Mouse (Mus musculus): ENCODE data around the gene Cdc123. TPM values are rescaled to one million over a fixed set of nuclear protein-coding genes. Genes with fewer than 3 reads are reported as not detected.

Cdc123 gene
- polyA plus RNA-seq (2014; fragmentation: Nextera tagmentation; extraction: Ambion mirVana) = 278 and 298 TPM in 2 replicates

DNA sequence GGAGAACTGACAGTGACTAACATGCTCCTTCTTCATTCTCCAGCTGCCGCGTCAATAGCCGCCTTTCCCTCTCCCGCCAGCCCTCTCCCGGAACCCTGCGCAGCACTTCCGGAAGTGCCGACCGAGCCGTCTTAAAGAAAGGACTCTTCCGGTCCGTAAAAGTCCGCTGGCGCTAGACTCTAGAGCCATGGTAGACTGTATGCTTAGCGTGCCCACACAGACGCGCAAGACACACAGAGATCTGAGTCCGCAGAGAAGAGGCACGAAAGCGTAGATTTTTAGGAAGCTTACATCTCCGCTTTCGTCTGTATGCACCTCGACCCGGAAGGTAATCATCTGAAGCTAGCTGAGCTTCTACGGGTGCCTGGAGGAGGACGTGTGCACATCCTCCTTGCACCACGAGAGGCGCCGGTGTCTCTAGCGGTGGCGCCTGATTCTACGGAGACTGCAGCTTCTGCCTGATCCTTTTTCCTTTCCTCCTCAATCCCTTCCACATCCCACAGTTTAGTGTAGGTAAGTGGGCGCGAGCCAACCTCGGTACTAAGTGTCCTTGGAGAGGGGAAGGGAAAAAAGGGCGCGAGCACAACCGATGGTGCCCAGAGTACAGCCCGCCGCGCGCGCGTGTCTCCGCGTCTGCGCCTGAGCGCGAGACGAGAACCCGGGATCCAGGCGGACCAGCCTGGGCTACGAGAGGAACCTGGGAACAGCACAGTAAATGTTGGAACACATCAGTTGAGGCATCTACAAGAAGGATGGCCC lies at the start of gene Cdc123, which contains the start of gene Nudt5:
TSS of gene Cdc123 (minus strand) at position 292 of the 759 bp plus-strand sequence.
TSS of gene Nudt5 (plus strand) at position 147 of the 759 bp plus-strand sequence.
- Histone ChIP-seq H3K36me3 (ENCODE audit: control insufficient read depth, insufficient read depth, low read length) (peaks cover 20% of the 10 kb centered on the region), H3K9me3 (ENCODE audit: control insufficient read depth, low read length) (no peaks in the 10 kb centered on the region), H3K27me3 (replicated peaks; ENCODE audit: control insufficient read depth, insufficient read depth, low read length) (no peaks in the 10 kb centered on the region), H3K4me3 (ENCODE audit: low read depth, low read length) (peak within 1 kb of the TSS; percentile 72), H3K27ac (ENCODE audit: low read depth, low read length) (peak within 1 kb of the TSS; percentile 70), H3K4me2 (peak within 1 kb of the TSS; percentile 82), H3K4me1 (replicated peaks; ENCODE audit: control insufficient read depth, insufficient read depth, low read length) (peaks cover 8% of the 10 kb centered on the region), H3K9ac (ENCODE audit: low read depth, low read length) (peak within 1 kb of the TSS; percentile 78)
- ATAC-seq (replicated peaks; ENCODE audit: low FRiP score) (peak; percentile 93), DNase-seq (ENCODE audit: low spot score) (peak; percentile 88)
- WGBS = under 1% methylated on average over 53 of the region's 53 CpGs

DNA sequence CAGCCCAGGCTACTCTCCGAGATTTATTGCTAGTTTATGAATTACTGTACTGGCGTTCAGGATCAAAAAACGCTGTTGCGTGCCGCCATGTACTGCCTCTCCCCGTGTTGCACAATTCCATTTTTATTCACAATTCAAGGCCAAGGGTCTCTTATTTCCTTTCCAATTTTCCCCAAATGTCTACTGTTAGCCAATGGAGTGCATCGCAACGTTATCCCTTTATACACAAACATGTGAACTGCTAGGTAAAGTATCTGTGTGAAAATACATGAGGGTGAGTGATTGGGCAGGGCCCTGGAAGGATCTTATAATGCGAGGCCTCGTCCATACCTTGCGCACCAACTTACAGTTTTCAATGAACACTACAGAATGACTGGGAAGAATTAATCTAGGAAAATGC lies 49.3 kb upstream of the Cdc123 start:
- 44% methylated on average over 11 of the region's 11 CpGs for WGBS
- ATAC-seq (replicated peaks; ENCODE audit: low FRiP score) (no peak), DNase-seq (ENCODE audit: low spot score) (peak; percentile 33)
- Histone ChIP-seq H3K27me3 (replicated peaks; ENCODE audit: control insufficient read depth, insufficient read depth, low read length) (no peaks in the 10 kb centered on the region), H3K27ac (ENCODE audit: low read depth, low read length) (peak overlapping the region; percentile 43), H3K9ac (ENCODE audit: low read depth, low read length) (peak overlapping the region; percentile 96), H3K9me3 (ENCODE audit: control insufficient read depth, low read length) (no peaks in the 10 kb centered on the region), H3K4me1 (replicated peaks; ENCODE audit: control insufficient read depth, insufficient read depth, low read length) (peaks cover 12% of the 10 kb centered on the region), H3K36me3 (ENCODE audit: control insufficient read depth, insufficient read depth, low read length) (peaks cover 5% of the 10 kb centered on the region; the same call in 1 of the 2 replicates), H3K4me3 (ENCODE audit: low read depth, low read length) (peak overlapping the region; percentile 91), H3K4me2 (peak overlapping the region; percentile 84)

DNA sequence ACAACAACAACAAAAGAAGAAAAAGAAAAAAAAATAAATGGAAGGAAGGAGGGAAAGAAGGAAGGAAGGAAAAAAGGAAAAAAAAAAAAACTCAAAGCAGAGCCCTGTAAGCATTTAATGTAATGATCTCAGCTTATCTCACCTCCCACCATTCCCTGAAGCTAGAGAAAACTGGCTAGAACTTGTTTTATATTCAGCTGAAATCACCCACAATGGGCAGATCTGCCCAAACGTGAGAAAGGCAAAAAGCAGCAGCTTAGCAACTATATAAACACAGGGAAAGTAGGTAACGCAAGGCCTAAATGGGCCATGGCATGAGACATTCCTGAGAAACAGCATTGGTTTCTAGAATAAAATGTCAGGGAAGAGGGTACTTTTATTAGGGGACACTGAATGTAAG lies 44.4 kb upstream of the Cdc123 start:
- Histone ChIP-seq H3K4me3 (ENCODE audit: low read depth, low read length) (no peak overlapping the region), H3K9ac (ENCODE audit: low read depth, low read length) (no peak overlapping the region), H3K4me2 (no peak overlapping the region), H3K36me3 (ENCODE audit: control insufficient read depth, insufficient read depth, low read length) (peaks cover 24% of the 10 kb centered on the region), H3K9me3 (ENCODE audit: control insufficient read depth, low read length) (no peaks in the 10 kb centered on the region), H3K27ac (ENCODE audit: low read depth, low read length) (no peak overlapping the region), H3K4me1 (replicated peaks; ENCODE audit: control insufficient read depth, insufficient read depth, low read length) (peaks cover 13% of the 10 kb centered on the region), H3K27me3 (replicated peaks; ENCODE audit: control insufficient read depth, insufficient read depth, low read length) (no peaks in the 10 kb centered on the region)
- DNase-seq (ENCODE audit: low spot score) = no peak
- WGBS = 71% methylated on average over 2 of the region's 2 CpGs
- ATAC-seq (replicated peaks; ENCODE audit: low FRiP score) = no peak

DNA sequence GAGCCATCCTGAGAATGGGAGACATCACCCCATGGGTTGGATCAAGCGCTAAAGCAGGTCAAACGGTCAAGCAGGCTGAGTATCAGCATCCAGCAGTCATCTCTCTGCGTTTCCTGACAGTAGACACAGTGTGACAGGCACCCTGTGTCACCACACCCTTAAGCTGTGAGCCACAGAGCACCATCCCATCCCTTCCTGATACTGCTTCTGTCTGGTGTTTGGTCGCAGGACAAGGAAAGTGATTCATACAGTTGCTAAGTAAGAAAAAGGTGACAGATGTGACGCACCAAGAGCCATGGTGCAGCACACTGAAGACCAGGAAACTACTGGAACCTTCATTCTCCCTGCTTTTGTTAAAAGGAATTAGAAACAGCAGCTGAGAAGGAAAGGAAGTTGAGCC lies 43.9 kb upstream of the Cdc123 start:
- DNase-seq (ENCODE audit: low spot score) = no peak
- peaks cover 24% of the 10 kb centered on the region for H3K36me3 ChIP-seq (ENCODE audit: control insufficient read depth, insufficient read depth, low read length)

GRCm38 (mm10) chr2:5877446-5877845 lies 32.5 kb upstream of the Cdc123 start:
- Histone ChIP-seq H3K27ac (ENCODE audit: low read depth, low read length) (no peak overlapping the region), H3K36me3 (ENCODE audit: control insufficient read depth, insufficient read depth, low read length) (peaks cover 29% of the 10 kb centered on the region), H3K9me3 (ENCODE audit: control insufficient read depth, low read length) (no peaks in the 10 kb centered on the region), H3K4me2 (no peak overlapping the region), H3K4me3 (ENCODE audit: low read depth, low read length) (no peak overlapping the region), H3K9ac (ENCODE audit: low read depth, low read length) (no peak overlapping the region), H3K4me1 (replicated peaks; ENCODE audit: control insufficient read depth, insufficient read depth, low read length) (no peaks in the 10 kb centered on the region; the same call in 1 of the 2 replicates), H3K27me3 (replicated peaks; ENCODE audit: control insufficient read depth, insufficient read depth, low read length) (no peaks in the 10 kb centered on the region)
- ATAC-seq (replicated peaks; ENCODE audit: low FRiP score) (no peak), DNase-seq (ENCODE audit: low spot score) (no peak)
- 78% methylated on average over 3 of the region's 3 CpGs for WGBS

More for the DNA sequence above, 43.9 kb upstream of the Cdc123 start:
- Histone ChIP-seq H3K4me2 (no peak overlapping the region), H3K4me1 (replicated peaks; ENCODE audit: control insufficient read depth, insufficient read depth, low read length) (peaks cover 9% of the 10 kb centered on the region), H3K9ac (ENCODE audit: low read depth, low read length) (no peak overlapping the region), H3K9me3 (ENCODE audit: control insufficient read depth, low read length) (no peaks in the 10 kb centered on the region), H3K4me3 (ENCODE audit: low read depth, low read length) (no peak overlapping the region), H3K27me3 (replicated peaks; ENCODE audit: control insufficient read depth, insufficient read depth, low read length) (no peaks in the 10 kb centered on the region), H3K27ac (ENCODE audit: low read depth, low read length) (no peak overlapping the region)
- WGBS = 66% methylated on average over 5 of the region's 5 CpGs
- ATAC-seq (replicated peaks; ENCODE audit: low FRiP score) = no peak

DNA sequence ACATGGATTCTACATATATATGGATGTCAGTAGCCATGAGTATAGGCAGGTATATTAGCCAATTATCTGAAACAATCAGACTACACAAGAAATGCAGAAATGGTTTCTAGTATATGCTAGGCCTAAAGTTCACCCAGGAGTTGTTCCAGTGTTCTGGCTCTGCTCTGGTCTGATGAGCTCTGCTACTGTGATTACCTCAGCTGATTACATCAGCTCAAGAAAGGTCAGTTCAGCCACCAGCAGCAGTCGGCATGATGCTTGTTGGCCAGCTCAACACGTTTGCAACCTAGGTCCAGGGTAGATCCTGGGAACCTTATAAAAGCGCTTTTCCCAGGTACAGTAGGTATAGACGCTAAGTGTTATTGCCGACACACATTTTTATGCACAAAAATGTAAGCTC lies 24.8 kb upstream of the Cdc123 start:
- DNase-seq (ENCODE audit: low spot score) = no peak
- Histone ChIP-seq H3K36me3 (ENCODE audit: control insufficient read depth, insufficient read depth, low read length) (peaks cover 24% of the 10 kb centered on the region), H3K4me2 (no peak overlapping the region), H3K4me1 (replicated peaks; ENCODE audit: control insufficient read depth, insufficient read depth, low read length) (no peaks in the 10 kb centered on the region), H3K27ac (ENCODE audit: low read depth, low read length) (no peak overlapping the region), H3K9ac (ENCODE audit: low read depth, low read length) (no peak overlapping the region), H3K4me3 (ENCODE audit: low read depth, low read length) (no peak overlapping the region), H3K9me3 (ENCODE audit: control insufficient read depth, low read length) (no peaks in the 10 kb centered on the region), H3K27me3 (replicated peaks; ENCODE audit: control insufficient read depth, insufficient read depth, low read length) (no peaks in the 10 kb centered on the region)
- 91% methylated on average over 5 of the region's 5 CpGs for WGBS
- no peak for ATAC-seq (replicated peaks; ENCODE audit: low FRiP score)

- Histone ChIP-seq H3K9ac (ENCODE audit: low read depth, low read length) (no peak overlapping the region), H3K27ac (ENCODE audit: low read depth, low read length) (no peak overlapping the region), H3K4me1 (replicated peaks; ENCODE audit: control insufficient read depth, insufficient read depth, low read length) (no peaks in the 10 kb centered on the region), H3K4me3 (ENCODE audit: low read depth, low read length) (no peak overlapping the region), H3K4me2 (no peak overlapping the region), H3K9me3 (ENCODE audit: control insufficient read depth, low read length) (no peaks in the 10 kb centered on the region), H3K36me3 (ENCODE audit: control insufficient read depth, insufficient read depth, low read length) (peaks cover 25% of the 10 kb centered on the region), H3K27me3 (replicated peaks; ENCODE audit: control insufficient read depth, insufficient read depth, low read length) (no peaks in the 10 kb centered on the region)
- DNase-seq (ENCODE audit: low spot score) = no peak
- ATAC-seq (replicated peaks; ENCODE audit: low FRiP score) = no peak
- WGBS = 89% methylated on average over 2 of the region's 2 CpGs
Measured at GRCm38 (mm10) chr2:5867681-5868080, 22.7 kb upstream of the Cdc123 start.

GRCm38 (mm10) chr2:5862834-5863233 lies 17.9 kb upstream of the Cdc123 start, which contains the start of gene Gm13199:
Gm13199 (minus strand) TSS chr2:5862934.
- Histone ChIP-seq H3K4me1 (replicated peaks; ENCODE audit: control insufficient read depth, insufficient read depth, low read length) (no peaks in the 10 kb centered on the region), H3K36me3 (ENCODE audit: control insufficient read depth, insufficient read depth, low read length) (peaks cover 32% of the 10 kb centered on the region), H3K4me2 (no peak within 1 kb of the TSS), H3K27ac (ENCODE audit: low read depth, low read length) (no peak within 1 kb of the TSS), H3K4me3 (ENCODE audit: low read depth, low read length) (no peak within 1 kb of the TSS), H3K9ac (ENCODE audit: low read depth, low read length) (no peak within 1 kb of the TSS), H3K27me3 (replicated peaks; ENCODE audit: control insufficient read depth, insufficient read depth, low read length) (no peaks in the 10 kb centered on the region), H3K9me3 (ENCODE audit: control insufficient read depth, low read length) (no peaks in the 10 kb centered on the region)
- no peak for ATAC-seq (replicated peaks; ENCODE audit: low FRiP score)
- WGBS = 91% methylated on average over 3 of the region's 3 CpGs
- no peak for DNase-seq (ENCODE audit: low spot score)

DNA sequence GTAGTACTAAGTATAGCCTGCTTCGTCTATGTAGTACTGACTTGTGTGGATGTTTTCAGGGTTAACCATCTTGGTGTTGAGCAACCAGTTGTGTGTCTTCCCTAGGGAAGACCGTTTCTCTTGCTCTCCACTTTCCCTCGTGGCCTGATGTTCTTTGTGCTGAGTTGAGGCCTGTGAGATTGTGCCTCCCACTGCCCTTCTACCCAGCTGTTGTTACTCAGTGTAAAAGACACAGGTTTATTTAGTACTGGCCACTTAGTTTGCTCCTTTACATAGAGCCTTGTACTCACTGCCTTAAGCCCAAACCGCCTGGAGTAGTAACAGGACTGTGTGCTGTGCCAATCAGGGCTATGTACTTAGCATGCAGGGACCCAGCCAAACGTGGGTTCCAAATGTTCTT lies 6.9 kb upstream of the Cdc123 start:
- no peak overlapping the region for H3K4me3 ChIP-seq (ENCODE audit: low read depth, low read length)
- no peaks in the 10 kb centered on the region for H3K27me3 ChIP-seq (replicated peaks; ENCODE audit: control insufficient read depth, insufficient read depth, low read length)
- no peak overlapping the region for H3K27ac ChIP-seq (ENCODE audit: low read depth, low read length)
- no peak for DNase-seq (ENCODE audit: low spot score)
- ATAC-seq (replicated peaks; ENCODE audit: low FRiP score) = no peak
- no peak overlapping the region for H3K4me2 ChIP-seq
- peaks cover 3% of the 10 kb centered on the region for H3K4me1 ChIP-seq (replicated peaks; ENCODE audit: control insufficient read depth, insufficient read depth, low read length)
- 82% methylated on average over 5 of the region's 5 CpGs for WGBS
- no peak overlapping the region for H3K9ac ChIP-seq (ENCODE audit: low read depth, low read length)
- peaks cover 10% of the 10 kb centered on the region; the same call in 1 of the 2 replicates for H3K36me3 ChIP-seq (ENCODE audit: control insufficient read depth, insufficient read depth, low read length)
- H3K9me3 ChIP-seq (ENCODE audit: control insufficient read depth, low read length) = no peaks in the 10 kb centered on the region

Measured in liver, embryonic 11.5 days (tissue).